Mouse (Mus musculus): Measurements from ENCODE around the gene Rasef. TPM values are rescaled to one million over a fixed set of nuclear protein-coding genes. Genes with fewer than 3 reads are reported as not detected.

Gene Rasef
- total RNA-seq, 1 experiment from 2014 or later = 0.19 TPM

Other genes with a start within 250 kb of the Rasef start
- gene Gm11238, start 183.1 kb downstream of the Rasef start, total RNA-seq (2021) = not detected in 2 replicates
- gene Gm11237, start 168.0 kb downstream of the Rasef start, total RNA-seq (2021) = not detected in 2 replicates
- gene Gm11236, start 152.9 kb downstream of the Rasef start, total RNA-seq (2021) = not detected in 2 replicates
- gene Gm11239, start 122.6 kb downstream of the Rasef start, total RNA-seq (2021) = not detected in 2 replicates
- not detected in 2 replicates for gene Gm428, start 107.5 kb downstream of the Rasef start, total RNA-seq (2021)
- not detected in 2 replicates for gene Gm11758, start 85.3 kb upstream of the Rasef start, total RNA-seq (2021)
- not detected in 2 replicates for gene Gm11757, start 100.1 kb upstream of the Rasef start, total RNA-seq (2021)
- gene Gm13871, start 115.0 kb upstream of the Rasef start, total RNA-seq (2021) = not detected in 2 replicates
- not detected in 2 replicates for gene Gm11756, start 129.8 kb upstream of the Rasef start, total RNA-seq (2021)
- not detected in 2 replicates for gene 2310002L09Rik, start 159.9 kb upstream of the Rasef start, total RNA-seq (2021)
- gene Frmd3, start 222.4 kb upstream of the Rasef start, total RNA-seq (2021) = 0.48 and 0.79 TPM in 2 replicates